Mouse (Mus musculus): ENCODE data around the gene Creg2.
"Not testable (repeated sequence)": the region's sequence is repeated elsewhere in the genome, so short reads cannot be mapped to it uniquely, and the experiment has no call there.

Creg2 gene

GRCm38 (mm10) chr1:39650435-39651240, 636 bp downstream of the Creg2 start:
- DNase-seq, result peak; percentile 39

- DNase-seq, result no peak
These were observed 1.4 kb downstream of the Creg2 start for GRCm38 (mm10) chr1:39649691-39650434.

GRCm38 (mm10) chr1:39648584-39648983, 2.7 kb downstream of the Creg2 start:
- DNase-seq, result no peak

GRCm38 (mm10) chr1:39645905-39646759, 5.1 kb downstream of the Creg2 start:
- peak; percentile 11 for DNase-seq

- DNase-seq, result no peak
These were observed 6.9 kb downstream of the Creg2 start for GRCm38 (mm10) chr1:39644333-39644732.

- no peak for DNase-seq
These were observed 9.6 kb downstream of the Creg2 start for GRCm38 (mm10) chr1:39641667-39642066.

GRCm38 (mm10) chr1:39637139-39637538, 14.1 kb downstream of the Creg2 start:
- no peak for DNase-seq

- DNase-seq, result no peak
These were observed 14.6 kb downstream of the Creg2 start for GRCm38 (mm10) chr1:39636660-39637059.

GRCm38 (mm10) chr1:39636196-39636595, 15.1 kb downstream of the Creg2 start:
- DNase-seq, result no peak

- DNase-seq, result no peak
These were observed 22.7 kb downstream of the Creg2 start for GRCm38 (mm10) chr1:39628606-39629005.

GRCm38 (mm10) chr1:39625491-39625890, 25.8 kb downstream of the Creg2 start:
- no peak for DNase-seq

- no peak for DNase-seq
These were observed 27.5 kb downstream of the Creg2 start for GRCm38 (mm10) chr1:39623729-39624128.

GRCm38 (mm10) chr1:39623106-39623505, 28.2 kb downstream of the Creg2 start:
- no peak for DNase-seq

GRCm38 (mm10) chr1:39618524-39618923, 32.8 kb downstream of the Creg2 start:
- DNase-seq, result no peak

- no peak for DNase-seq
These were observed 35.7 kb downstream of the Creg2 start for GRCm38 (mm10) chr1:39615526-39615925.

GRCm38 (mm10) chr1:39614462-39615279, 36.6 kb downstream of the Creg2 start:
- DNase-seq, result peak; percentile 8

GRCm38 (mm10) chr1:39613061-39613460, 38.2 kb downstream of the Creg2 start:
- DNase-seq, result no peak

- DNase-seq, result no peak
These were observed 38.8 kb downstream of the Creg2 start for GRCm38 (mm10) chr1:39612491-39612890.

- DNase-seq, result no peak
These were observed 42.7 kb downstream of the Creg2 start for GRCm38 (mm10) chr1:39608534-39608933.

- no peak for DNase-seq
These were observed 48.8 kb downstream of the Creg2 start for GRCm38 (mm10) chr1:39602477-39602876.

GRCm38 (mm10) chr1:39598726-39599125, 52.5 kb downstream of the Creg2 start:
- DNase-seq, result peak; percentile 65

GRCm38 (mm10) chr1:39597135-39597534, 54.1 kb downstream of the Creg2 start:
- DNase-seq, result not testable (repeated sequence)

Data from cerebellum, adult 9-10 months (tissue).